Mouse (Mus musculus) frontal cortex, postnatal 10 days (tissue): ENCODE data around the gene Rora.

Source experiments
- DNase-seq, 2 experiments: peaks; one replicate each; pipeline ENCODE4 v3.0.0; 2022; ENCODE audit warnings: low spot score in 2 of 2, mixed read lengths in 1 of 2

Gene Rora

DNA sequence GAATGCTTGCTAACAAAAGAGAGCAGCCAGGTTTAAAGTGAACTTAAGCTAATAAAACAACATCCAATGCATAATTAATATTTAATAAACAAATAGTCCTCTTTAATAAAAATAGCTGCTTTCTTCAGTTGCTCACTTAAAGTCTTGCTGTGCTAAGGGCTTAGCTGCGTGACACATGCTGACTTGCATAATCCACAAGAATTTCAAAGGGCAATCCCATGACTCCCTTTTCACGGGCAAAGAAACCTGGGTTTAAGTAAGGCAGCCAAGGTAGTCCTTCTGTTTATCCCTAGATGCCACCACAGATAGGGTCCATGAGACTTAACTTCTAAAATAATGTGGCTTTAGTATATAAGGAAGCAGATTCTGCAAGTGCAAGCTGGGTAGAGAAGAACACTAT is 355.1 kb downstream of the Rora start:
- DNase-seq, result no peak

DNA sequence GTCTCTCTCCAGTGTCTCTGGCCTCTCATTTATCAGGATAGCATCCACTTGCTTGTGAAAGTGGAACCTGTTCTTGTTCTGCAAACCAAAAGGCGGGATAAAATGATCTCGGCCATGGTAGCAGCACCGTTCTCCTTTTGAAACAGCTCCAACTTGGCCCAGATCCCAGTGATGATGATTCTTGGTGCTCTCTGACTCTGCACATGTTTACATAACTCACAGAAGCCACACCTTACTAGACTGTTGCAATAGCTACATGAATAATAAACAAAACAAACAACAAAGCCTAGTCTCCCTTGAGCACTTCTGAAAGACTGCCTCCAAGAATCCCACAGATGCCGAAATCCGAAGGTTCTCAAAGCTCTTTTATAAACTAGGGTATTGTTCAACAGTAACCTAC is 357.3 kb downstream of the Rora start:
- no peak for DNase-seq

DNA sequence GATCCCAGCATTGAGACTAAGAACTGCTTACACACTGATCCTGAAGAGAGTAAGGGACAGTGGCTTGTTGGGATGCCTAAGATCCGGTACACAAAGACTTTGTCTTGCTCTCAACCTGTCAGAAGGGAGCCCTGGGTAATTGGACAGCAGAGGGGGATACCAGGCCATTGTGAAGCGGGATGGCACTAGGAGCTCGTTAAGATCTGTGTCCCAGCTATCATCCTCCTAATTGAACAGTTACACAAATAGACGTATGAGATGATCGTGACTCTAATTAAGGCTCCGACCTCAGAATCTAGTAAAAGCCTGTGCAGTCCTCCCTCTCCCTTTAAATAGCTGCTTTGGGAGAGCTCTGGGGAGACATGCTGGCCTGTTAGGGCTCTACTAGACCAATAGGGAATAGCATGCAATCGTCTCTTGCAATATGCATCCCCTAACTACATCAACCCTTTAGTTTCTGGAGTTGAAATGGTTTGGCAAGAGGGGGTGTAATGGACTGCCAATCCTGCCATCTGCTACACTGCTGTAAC is 359.7 kb downstream of the Rora start:
- DNase-seq, result no peak

GRCm38 (mm10) chr9:69014203-69014602 is 360.6 kb downstream of the Rora start:
- no peak for DNase-seq

DNA sequence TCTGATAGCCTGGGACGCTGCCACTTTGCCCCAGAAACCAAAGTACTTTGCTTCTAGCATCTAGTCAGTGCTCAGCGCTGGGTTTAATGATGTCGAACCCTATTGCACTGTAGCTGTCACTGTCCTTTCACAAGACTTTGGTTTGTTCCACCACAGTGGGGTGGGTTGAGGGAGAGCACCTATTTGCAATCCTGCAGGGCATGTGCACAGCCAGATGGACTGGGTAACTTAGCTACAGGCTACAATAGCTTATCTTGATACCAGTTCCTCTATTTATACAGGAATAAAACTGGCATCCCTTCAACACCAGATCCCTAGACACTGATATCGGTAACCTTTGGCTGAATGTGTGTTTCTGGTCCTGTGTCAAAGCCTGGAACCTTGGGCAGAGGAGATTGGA is 366.8 kb downstream of the Rora start:
- DNase-seq, result no peak

DNA sequence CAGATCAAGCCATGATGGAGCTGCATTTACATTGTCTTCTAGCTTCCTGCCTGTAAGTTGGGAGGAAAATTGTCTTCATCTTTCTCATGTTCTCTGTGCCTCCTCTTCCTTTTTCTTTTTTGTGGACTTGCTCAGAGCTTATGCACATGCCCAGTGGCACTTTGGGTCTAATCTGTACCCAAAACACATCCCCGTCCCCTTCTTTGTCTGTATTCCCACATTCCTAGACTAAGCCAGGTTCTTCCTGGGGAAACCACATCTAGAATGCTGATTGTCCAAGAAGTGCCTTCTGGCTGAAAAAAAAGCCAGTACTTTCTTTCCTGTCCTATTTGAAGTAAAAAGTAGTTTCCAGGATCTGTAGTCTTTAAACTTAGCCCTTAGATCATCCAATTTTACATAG is 367.9 kb downstream of the Rora start:
- no peak for DNase-seq

- DNase-seq, result no peak
Measured at GRCm38 (mm10) chr9:69023314-69023713, 369.7 kb downstream of the Rora start.

DNA sequence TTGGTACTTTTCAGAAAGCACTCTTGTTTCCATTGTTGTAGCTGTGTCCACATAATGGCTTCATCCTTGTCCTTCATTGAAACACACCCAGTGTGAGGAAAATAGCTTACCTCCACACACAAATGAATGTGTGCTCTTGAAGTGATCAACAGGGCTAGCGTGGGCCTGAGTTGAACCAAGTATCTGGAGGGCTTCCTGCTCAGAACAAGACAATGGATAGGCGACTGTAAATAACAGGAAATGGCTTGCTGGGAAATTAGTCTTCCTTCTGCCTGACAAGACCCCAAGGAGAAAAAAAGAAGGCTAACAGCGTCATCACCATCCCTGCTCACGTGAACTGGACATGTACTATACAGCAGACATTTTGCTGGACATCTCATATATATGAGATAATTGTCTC is 374.6 kb downstream of the Rora start:
- no peak for DNase-seq

- DNase-seq, result no peak
Measured at GRCm38 (mm10) chr9:69034301-69034871, 380.8 kb downstream of the Rora start.

GRCm38 (mm10) chr9:69035456-69035855 is 381.9 kb downstream of the Rora start:
- DNase-seq, result no peak

GRCm38 (mm10) chr9:69036296-69036695 is 382.7 kb downstream of the Rora start:
- DNase-seq, result no peak

- no peak for DNase-seq
Measured at GRCm38 (mm10) chr9:69043920-69044613, 390.5 kb downstream of the Rora start.

GRCm38 (mm10) chr9:69044614-69045133 is 391.1 kb downstream of the Rora start:
- no peak for DNase-seq

DNA sequence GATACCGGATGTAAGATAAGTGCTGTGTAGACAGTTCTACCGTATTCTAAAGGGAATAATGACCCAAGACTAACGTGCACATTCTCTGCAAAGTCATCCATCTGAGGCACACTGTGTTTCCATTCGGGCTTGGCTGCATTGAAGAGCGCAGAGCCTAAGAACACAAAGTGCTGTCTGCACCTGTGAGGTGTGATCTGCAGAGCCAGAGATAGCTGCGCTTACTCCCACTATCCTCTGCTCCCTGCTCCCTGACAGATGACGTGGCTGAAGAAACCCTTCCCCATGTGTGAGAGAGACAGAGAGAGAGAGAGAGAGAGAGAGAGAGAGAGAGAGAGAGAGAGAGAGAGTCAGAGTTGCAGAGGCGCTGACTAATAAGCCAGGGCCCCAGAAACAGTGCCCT is 392.3 kb downstream of the Rora start:
- DNase-seq, result no peak

DNA sequence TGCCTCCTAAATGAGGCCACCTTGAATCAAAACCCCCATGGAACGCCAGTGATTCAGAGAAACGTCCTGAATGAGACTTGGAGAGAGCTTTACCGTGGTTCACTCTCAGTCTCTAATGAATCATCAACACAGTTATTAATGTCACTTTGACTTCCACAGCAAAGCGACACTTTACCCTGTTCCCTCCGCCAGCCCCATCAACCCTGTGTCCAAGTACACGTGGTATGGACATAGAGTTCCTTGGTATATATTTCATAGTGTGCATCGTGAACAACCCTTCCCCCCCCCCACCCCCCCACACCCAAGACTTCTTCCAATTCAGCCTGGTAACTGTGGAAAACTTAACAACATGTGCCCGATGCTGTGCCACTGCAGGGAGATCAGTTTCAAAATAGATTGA is 397.3 kb downstream of the Rora start:
- DNase-seq, result no peak

DNA sequence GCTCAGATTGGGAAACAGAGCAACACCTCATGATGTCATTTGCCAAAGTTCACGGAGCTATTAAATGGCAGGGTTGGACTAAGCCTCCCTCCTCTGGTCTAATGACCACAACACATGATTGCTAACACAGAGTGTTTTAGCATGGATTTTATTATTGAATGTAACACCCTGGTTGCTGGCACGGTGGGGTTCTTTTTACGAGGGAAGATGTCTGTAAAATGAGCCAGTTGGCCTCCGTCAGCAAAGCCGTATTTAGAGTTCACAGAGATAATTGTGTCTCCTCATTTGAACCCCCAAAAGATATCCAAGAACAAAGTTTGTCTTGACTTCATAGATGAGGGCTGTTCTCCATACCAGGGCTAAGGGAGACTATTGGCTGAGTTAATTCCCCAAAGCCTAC is 398.3 kb downstream of the Rora start:
- DNase-seq, result no peak

- no peak for DNase-seq
Measured at GRCm38 (mm10) chr9:69055302-69055701, 401.7 kb downstream of the Rora start.

GRCm38 (mm10) chr9:69071203-69071867 is 417.7 kb downstream of the Rora start:
- no peak for DNase-seq

GRCm38 (mm10) chr9:69073271-69073670 is 419.7 kb downstream of the Rora start:
- DNase-seq, result no peak

- DNase-seq, result no peak
Measured at GRCm38 (mm10) chr9:69084086-69084719, 430.6 kb downstream of the Rora start.

DNA sequence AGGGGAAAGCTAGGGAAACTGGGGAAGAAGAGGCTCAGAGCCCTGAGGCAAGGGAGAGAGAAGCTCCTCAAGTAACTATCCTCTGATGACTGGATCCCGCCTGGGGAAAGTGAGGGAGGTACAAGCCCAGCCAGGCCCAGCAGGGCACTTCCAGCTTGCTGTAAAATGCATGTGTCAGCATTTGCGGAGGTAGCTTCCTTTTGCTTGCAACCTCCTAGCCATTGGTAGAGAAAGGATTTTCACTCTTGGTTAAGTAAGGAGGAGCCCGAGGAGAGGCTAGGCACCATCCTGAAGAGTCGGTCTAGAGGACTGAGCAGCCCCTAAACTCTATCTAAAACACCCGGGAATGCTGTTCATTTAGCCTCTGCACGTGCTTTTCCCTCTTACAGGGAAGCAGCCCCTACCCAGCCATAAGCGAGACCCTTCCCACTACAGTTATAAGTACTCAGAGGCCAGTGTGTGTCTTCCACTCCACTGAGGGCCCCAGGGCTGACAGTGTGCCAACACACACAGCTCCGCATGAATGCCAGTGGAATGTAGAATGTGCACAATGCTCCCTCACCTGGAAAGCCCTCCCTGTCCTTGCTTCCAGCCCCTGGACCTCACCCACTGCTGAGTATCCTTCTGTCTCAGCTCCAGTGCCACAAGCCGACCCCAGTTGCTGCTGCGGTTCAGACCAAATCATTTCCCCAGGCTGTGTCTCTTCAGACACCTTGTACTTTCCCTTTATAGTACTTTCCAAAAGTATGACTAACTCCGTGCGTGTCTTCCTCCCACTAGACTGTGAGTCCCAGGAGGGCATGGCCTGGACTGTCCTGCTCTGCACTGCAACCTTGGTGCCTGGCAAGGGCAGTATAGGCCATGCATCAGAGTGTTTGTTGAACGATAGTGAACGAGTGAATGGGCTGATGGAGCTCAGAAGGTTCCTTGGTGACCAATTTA is 431.4 kb downstream of the Rora start:
- DNase-seq, result no peak
